Mouse (Mus musculus) liver, adult 2 months (tissue): ENCODE data around the gene Nav2.

Source experiments
- CTCF ChIP-seq: fragments of 200-500 bp; IDR thresholded peaks from 2 replicates; pipeline ENCODE4 v1.5.1; 2011; ENCODE audit warnings: low read depth, low read length, control low read depth
- POLR2A ChIP-seq: fragments of 200-500 bp; IDR thresholded peaks from 2 replicates; pipeline ENCODE4 v1.6.1; 2011; ENCODE audit warnings: low read length, control low read depth; ENCODE audit not compliant: insufficient read depth; ENCODE audit errors: extremely low read depth

- TF ChIP-seq CTCF, result no peak
- no peak for TF ChIP-seq POLR2A
Observed at GRCm38 (mm10) chr7:48884266-48884611, 24.3 kb upstream of the Nav2 start.
